Mouse (Mus musculus) neural tube, embryonic 10.5 days (tissue): ENCODE measurements at regions not wholly inside any gene's neighbourhood (a gene's known extent, or its start where the extent isn't known, plus 50 kb on each side); places are given as distances from the start of the nearest gene placed in this dataset.

Experiments used
- DNase-seq: peaks from one replicate; pipeline ENCODE4 v3.0.0-alpha.2; 2017; ENCODE audit warnings: low spot score; ENCODE audit errors: extremely low spot score

DNA sequence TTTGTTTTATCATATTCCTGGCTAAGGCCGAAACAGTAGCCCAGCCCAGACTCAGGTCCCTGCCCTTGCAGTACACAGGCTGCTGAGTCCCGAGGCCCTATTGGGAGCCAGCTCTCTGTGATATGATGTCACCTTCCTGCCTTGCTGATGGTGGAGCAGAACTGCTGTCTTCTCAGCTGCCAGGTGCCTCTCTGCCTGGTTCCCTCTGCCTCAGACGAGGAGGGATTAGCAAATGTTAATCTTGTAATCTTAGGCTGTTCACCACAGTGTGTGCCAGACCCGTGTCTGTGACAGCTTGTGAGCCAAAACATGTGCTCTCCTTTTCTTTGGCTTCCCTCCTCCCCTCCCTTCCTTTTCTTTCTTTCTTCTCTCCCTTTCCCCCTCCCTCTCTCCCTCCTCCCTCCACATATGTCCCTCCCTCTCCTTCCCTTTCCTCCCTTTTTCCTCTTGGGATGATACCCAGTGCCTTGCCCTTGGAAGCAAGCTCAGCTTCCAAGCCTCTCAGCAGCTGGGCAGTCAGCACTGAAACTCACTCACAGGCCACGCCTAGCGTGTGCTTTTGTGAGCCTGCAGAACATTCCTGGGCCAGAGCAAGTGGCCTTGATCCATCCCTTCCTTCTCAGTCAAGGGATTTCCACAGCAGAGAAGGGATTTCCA, 126.6 kb upstream of the Eef2kmt start:
- no peak for DNase-seq

DNA sequence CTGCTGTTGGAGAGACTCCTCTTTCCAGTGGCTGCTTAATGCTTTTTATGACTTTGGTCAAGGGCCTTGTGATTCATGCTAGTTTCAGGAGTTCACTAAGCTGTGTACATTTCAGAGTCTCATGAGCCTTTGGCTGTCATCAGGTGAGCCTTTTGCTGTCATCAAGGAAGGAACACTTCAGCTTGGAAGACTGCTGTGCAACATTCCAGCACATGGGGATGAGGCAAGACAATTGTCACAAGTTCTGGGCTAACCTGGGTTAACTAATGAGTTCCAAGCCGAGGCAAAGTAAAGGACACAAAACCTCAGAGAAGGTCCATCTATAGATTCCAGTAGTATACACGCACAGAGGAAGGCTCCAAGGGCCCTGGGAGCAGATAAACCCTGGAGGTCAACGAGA, 124.8 kb upstream of the Eef2kmt start:
- no peak for DNase-seq

DNA sequence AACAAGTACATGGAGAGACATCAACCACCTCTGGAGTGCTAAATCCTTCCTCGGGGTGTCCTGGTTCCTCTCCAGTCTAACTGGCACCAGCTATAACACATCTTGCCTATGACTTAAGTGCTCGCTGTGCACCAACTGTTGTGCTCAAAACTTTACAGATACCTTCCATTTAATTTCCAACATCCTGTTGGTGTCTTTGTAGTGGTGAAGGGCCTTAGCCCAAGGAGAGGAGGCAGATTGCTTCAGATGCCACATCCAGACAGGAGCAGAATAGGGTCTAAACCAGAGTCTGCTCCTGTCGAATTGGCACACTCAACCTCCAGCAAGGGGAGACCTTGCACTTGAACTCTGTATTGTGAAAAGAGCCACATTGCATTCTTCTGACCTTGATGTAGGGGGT, 121.2 kb upstream of the Eef2kmt start:
- DNase-seq = no peak

DNA sequence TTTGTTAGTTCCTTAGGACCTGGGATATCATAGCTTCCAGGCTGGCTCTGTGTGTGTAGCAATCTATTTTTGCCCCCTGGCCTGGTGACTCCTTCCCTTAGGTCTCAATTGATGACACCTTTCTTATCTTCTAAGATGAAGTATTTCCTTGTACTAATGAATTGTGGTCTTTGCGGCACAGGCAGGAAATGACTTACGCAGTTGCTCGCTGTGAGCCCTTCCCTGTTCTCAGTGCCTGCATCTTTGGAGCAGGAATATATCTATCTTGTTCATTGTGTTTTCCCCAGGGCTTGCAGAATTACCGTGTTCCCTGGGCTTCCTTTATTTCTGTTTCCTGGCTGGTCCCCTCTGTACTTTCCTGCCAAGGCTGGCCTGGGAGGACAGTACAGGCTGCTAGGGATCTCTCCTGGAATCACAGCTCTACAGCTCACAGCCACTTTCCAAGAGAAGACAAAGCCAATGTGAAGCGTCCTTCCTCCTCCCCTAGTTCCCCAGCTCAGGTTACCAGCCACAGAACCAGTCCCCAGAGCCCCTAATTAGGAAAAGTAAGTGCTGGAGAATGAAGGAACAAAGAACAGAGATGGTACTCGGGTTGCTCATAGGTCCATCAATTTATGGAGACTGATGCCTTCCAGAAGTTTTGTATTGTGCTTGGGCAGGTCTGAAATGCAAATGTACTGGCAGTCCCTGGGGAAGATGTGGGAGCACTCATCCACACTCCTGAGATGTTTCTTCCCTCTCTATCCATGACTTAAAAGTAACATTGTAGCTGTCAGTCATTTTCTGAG, 119.2 kb upstream of the Eef2kmt start:
- DNase-seq = no peak

DNA sequence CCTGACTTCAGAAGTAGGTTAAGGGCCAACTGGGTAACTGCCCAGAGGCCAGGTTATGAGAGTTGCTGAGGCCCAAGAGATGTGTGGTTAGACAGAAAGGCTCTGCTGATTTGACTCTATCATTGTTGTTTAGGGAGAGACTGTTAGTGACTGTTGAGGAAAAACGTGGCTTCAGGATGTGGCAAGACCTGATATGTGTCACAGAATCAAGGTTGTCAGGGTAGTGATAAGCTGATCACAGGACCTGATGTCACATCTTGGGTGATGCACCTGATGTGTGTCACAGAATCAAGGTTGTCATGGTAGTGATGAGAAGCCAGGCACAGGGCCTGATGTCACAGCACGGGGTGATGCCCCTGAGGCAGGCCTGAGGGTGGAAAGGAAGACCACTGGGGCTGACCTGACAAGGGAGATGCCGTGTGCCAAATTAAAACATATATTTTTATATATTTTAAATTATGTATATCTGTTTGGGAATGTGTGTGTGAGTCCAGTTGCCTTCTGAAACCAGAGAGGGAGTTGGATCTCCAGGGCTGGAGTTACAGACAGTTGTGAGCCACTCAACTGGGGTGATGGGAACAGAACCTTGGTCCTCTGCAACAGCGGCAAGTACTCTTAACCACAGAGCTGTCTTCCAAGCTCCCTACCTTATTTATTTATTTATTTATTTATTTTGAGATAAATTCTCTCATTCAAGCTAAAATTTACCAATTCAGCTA, 115.6 kb upstream of the Eef2kmt start:
- DNase-seq = no peak

DNA sequence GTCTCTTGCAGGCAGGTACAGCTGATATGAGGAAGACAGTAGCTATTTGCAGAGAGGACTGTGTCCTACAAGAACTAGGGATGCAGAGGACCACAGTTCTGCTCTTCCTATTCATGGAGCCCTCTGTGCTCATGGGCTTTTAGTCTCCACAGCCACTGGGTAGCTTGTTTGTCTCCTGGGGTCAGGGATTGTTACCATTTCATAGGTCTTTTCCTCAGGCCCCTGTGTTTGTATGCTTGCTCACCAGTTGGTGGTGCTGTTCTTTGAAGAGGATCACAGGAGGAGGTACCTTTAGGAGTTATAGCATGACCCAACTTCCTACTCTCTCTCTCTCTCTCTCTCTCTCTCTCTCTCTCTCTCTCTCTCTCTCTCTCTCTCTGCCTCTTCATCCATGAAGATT, 114.7 kb upstream of the Eef2kmt start:
- no peak for DNase-seq

DNA sequence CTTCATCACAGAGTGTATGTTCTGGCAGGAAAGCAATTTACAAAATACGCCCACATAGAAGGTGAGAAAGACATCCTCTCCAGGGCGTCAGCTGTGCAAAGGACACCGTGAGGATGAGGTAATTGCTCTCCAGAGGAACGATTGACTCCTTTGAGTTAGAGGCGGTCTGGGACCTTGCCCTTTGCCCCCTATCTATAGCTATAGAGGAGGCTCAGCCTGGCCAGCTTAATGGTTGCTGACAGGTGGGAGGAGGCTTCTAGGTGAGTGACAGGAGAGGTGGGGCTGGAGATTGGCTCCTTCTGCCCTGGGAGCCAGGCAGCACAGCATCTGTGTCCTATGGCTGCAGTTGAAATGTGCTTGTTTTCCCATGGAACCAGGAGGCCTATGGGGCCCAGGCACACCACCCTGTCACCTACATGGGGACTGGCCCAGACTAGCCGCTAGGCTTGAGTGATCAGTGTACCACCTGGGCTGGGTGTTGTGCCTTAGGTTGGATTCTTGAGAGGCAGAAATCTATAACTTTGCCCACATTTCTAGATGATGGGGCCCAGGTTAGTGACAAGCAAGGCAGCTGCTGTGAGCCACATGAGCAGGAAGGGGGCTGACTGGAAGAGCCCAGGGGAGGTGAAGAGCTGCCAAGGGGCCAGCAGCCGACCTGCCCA, 113.2 kb upstream of the Eef2kmt start:
- no peak for DNase-seq

DNA sequence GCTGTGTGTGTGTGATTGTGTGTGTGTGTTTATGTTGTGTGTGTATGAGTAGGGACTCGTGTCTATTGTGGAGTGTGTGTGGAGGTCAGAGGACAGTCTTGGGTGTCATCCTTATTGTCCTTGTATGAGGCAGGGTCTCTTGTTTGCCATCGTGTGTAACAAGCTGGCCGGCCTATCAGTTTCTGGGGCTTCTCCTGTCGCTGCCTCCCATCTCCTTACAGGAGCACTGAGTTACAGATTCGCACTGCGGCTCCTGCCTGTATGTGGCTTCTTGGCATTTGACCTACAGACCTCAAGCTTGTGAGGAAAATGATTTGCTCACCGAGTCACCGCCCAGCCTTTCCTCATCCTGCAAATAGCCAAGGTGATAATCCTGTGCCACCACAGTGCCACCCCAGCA, 112.6 kb upstream of the Eef2kmt start:
- DNase-seq = no peak

DNA sequence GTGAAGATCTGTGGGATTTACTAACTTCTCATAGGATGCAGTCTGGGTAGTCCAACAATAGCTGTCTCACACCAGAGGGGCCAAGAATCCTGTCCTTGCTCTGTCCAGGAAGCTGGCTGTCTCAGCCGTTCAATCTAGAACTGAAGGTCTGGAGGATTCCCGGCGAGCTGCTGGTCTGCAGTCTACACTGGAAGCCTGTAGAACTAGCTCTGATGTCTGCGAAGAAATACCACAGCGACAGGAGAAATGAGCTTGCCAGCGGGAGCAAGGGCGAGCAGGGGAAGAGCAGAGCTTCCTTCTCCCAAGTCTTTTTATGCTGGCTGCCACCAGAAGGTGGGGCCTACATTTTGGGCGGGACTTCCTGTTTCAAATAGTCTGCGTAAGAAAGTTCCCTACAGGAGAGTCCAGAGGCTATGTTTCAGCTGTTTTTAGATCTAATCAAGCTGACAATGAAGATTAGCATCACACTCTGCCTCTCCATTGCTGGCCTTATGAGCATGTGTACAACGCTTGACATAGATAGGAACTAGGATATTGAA, 111.9 kb upstream of the Eef2kmt start:
- DNase-seq = no peak

DNA sequence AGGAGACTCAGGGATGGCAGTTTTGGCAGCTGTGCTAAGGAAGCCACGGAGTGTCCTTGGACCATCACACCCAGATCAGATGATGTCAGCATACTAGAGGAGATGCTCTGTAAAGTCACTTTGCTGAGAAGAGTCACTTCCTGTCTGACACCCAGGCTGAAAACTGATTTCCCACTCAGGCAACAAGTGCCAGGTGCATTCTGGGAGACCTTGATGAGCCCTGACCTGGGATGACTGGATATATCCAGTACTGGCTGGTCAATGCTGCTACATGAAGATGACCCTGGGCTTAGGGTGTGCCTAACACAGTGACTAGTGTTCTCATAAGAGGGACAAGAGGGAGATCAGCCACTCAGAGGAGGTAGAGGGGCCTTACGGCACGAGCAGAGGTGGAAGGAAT, 110.2 kb upstream of the Eef2kmt start:
- no peak for DNase-seq

DNA sequence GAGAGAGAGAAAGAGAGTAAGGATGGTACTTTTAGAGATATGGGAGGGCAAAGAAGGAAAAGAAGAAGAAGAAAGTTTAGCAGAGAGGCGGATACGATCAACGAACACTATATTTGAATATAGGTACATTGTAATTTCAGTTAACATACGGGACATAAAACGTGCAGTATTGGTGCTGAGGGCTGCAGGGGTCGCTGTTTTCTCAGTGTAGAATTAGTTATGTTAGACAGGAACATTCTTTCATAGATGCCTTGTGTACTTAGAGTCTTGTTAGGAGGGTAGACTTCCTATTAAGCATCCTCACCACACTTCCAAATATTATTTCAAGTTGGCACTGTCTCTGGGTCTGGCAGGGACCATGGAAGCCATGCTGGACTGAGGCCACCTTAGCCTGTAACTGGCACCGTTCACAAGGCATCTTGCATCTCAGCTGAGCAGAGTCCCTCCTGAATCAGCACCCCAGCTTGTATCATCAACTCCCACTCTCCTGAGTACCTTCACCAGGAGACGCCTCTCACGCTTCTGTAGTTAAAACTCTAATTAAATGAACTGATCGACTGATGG, 107.3 kb upstream of the Eef2kmt start:
- no peak for DNase-seq

DNA sequence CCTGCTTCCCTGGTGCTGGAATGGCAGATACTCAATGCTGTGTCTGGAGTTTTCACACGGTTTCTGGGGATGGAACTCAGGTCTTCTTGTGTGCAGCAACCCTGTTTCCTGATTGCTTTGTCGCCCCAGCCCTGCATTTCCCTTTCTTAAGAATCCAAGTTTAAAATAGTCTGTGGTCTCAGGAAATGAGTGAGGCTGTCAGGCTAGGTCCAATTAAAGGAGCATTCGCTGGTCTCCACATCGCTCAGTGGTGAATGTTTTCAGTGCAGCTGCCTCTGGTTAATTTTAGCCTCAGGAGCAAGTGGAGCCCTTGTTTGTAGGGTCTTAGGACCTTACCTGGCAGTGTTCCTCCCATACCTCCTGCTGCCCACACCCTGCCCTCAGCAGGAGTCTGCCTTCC, 103.4 kb upstream of the Eef2kmt start:
- DNase-seq = no peak

DNA sequence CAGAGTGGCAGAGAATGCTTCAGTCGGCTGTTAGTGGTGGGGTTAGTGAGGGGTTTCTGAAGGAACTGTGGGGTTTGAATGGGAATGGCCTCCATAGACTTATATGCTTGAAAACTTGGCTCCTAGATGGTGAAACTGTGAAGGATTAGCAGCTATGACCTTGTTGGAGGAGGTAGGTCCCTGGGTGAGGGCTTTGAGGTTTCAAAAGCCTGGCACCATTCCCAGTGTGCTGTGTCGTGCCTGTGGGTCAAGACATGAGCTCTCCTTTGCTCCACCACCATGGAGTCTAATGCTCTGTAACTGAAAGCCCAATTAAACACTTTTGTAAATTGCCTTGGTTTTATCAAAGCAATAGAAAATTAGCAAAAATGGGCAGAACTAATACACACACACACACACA, 98.1 kb upstream of the Eef2kmt start:
- DNase-seq = no peak

DNA sequence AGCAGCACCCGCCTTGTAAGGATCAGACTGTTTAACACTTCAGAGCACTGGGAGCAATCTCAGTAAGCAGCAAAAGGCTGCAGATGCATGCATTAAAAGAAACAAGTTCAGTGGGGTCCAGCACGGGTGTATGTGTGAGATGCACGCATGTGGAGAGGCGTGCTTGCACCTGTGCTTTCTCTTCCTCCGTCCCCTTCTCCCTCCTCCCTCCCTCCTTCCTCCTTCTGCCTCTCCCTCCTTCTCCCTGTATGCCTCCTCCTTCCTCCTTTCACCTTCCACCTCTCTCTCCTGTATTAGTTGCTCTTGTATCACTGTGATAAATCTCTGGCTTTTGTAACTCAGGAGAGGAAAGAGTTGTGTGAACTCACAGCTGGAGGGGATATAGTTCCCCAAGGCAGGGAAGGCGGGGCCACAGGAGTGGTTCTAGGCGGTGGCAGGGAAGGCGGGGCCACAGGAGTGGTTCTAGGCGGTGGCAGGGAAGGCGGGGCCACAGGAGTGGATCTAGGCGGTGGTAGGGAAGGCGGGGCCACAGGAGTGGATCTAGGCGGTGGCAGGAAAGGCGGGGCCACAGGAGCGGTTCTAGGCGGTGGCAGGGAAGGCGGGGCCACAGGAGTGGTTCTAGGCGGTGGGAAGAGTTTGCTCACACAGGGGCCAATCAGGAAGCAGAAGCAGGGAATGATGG, 96.2 kb upstream of the Eef2kmt start:
- peak; percentile 55 for DNase-seq

DNA sequence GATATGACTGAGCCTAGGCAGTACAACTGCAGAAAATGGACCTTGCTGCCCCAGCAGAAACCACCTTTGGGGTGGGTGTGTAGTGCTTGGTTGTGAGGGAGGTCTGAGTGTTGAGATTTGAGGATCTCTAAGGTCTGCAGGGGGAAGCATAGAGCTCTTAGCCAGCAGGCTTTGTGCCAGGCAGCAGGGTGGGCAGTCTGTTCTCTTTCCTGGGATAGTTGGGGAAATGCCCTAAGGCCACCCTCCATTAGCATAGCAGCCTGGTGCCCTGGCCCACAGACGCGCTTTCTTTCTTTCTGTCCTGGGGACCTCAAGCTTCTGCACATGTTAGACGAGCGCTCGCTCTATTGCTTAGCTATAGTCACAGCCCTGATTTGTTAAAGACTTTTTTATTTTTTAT, 91.4 kb upstream of the Eef2kmt start:
- no peak for DNase-seq

DNA sequence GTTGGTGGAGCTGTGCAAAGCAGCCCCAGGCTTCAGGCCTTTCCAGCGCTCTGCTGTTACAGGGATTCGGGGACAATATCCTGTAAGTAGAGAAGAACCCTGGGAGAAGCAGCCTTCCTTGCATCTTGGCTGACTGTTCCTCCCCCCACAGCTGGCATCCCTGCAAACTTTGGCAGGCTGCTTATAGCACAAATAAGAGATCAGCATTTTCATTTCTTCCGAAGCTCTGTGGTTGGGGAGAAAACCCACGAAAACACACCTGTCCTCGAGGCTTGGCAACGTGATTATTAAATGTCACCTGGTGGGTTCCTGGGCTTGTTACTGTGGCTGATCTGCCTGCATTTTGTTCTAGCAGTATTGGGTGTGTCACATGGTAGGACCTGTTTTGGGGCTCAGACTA, 86.5 kb upstream of the Eef2kmt start:
- no peak for DNase-seq

DNA sequence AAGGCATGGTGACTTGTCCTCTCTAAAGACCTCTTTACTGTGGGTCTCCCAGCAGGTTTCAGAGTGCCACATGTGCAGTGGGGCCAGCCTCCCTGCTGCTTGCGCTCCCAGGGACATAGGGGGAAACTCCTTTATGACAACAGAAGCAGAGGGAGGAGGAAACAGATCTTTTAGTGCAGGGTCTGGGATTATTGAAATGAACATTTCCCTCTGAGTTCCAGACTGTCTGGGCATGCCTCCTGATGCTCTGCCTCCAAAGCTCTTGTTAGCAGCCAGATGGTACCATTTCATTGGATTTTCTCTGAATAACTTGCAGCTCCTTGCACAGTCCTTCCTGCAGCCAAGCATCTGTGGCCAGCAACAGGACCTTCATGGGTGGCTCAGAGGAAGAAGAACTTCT, 60.5 kb upstream of the Eef2kmt start:
- no peak for DNase-seq

DNA sequence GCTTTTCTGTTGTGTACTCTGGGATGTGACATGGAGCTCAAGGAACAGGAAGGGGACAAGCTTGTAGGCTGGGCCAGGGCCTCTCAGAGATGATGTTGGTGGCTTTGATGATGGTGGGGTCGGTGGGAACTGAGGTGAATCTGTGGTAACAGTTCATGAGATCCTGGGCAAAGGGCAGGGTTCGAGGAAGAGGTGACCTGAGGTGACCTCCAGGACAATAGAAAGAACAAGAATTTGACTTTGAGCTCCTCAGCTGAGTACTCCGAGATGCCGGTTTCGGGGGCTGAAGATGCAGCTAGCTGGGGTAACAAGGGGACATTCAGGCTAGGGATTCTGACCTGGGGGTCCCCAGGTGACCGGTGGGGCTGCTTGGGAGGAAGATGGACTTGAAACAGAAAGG, 57.5 kb upstream of the Eef2kmt start:
- DNase-seq = no peak

DNA sequence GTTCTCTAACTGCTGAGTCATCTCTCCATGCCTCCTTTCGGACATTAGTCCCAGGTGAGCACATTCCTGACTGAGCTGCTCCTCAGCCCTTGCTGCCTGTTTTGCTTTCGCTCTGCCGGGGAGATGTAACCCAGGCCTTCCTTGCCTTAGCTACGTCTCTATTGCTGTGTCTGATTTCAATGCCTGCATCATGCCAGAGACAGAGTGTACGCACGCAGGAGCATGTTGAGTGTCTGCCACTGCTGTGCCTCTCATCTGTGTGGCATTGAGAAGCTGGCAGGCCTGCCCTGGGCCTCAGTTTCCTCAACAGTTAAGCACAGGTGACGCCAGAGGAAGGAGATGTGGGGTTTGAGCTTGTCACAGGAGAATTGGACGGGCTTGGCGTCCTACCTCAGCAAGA, 55.7 kb upstream of the Eef2kmt start:
- no peak for DNase-seq

DNA sequence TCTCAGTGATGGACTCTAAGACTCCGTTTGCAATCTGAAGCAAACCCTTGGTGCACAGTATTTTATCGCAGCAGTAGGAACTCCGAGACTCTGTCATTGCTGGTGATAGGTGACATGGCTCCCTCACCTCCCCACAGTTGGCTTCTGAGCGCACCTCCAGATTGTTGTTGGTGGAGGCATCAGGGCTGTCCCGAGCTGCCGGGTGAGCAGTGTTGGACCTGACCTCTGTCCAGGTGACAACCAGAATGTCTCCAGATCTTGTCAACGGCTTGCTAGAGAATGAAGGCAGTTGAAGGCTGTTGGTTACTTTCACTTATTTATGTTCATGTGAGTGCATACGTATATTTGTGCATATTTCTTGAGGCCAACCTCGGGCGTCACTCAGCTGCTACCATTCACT, 55.0 kb upstream of the Eef2kmt start:
- no peak for DNase-seq

DNA sequence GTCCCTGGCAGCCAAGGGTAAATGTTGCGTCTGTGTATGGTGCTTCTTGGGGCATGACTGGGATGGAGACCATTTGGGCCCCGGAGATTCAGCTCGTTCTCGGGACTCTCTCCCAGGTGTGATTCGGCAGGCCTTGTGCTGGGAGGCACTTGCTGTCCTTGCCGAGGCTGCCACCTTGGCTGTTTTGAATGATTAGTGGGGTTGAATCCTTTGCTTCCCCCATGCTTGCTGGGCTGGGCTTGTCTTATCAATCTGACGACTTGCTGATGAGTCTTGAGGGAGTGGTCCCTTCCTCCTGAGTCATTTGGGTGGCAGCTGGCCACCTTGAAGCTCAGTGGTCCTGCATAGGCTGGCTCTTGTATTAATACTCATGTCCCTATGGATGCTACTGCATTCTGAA, 52.0 kb upstream of the Eef2kmt start:
- DNase-seq = no peak
